Mouse (Mus musculus): Measurements from ENCODE around the gene Brca2.

DNA sequence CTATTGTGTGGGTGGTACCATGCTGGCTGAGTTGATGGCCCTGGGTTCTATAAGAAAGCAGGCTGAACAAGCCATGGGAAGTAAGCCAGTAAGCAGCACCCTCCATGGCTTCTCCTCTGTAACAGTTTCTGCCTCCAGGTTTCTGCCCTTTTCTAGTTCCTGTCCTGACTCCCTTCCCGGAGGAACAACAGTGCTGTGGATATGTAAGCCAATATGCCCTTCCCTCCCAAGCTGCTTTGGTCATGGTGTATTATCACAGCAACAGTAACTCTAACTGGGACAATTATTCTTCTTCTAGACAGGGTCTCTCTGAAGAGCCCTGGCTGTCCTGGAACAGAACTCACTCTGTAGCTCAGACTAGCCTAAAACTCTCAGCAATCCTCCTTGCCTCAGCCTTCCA lies 88.7 kb downstream of the Brca2 start:
- TF ChIP-seq GATA1 (IDR thresholded peaks at IDR 0.05; ENCODE audit: low read length) = no peak
- TF ChIP-seq TAL1 (IDR thresholded peaks at IDR 0.05; ENCODE audit: low read length) = no peak

All from erythroblast, embryonic 14.5 days (primary cell).